ENCODE assay signal across 13 mouse cellular contexts in the genomic region with DNA sequence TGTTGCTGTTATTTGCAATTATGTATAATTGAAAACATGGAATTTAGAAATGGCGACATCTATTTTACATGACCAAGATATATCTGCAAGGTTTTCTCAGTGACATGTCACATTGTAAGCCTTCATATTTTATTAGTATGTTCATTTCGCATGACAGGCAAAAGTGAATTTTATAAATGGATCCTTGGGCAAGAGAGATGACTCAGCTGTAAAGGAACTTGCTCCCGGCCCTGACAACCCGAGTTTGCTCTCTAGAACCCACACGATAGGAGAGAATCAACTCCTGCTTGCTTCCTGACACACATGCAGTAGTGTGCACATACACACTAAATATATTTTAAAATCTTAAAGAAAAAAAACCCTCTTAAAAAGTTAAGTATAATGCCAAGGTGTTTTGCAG. TPM values are rescaled to one million over a fixed set of nuclear protein-coding genes. Genes with fewer than 3 reads are reported as not detected.
A peak's percentile ranks its signal among the peaks of the same experiment; 100 is the strongest.
DNase-seq lines count a peak whose midpoint lies in the region.
"Had no signal": no experiment of that assay in that cellular context is flagged by ENCODE, and none has a peak within 500 bp of the region (broad histone marks: within the 10 kb centered on the region; RNA-seq: fewer than 3 reads in every experiment).

No protein-coding gene starts in this region.

- peak; percentile 35 to 62 for DNase-seq in adrenal gland, adult (ENCODE audit: inconsistent age in 2 of 2, low spot score in 1 of 2)
- no peak for DNase-seq in adrenal gland, postnatal 4 days (ENCODE audit: low spot score in 2 of 2)
- peak; percentile 27 to 38 for DNase-seq in adrenal gland, postnatal 36 days
- no peak for DNase-seq in adrenal gland, postnatal 10 days
- peak; percentile 72 for DNase-seq in NIH3T3 (ENCODE audit: low read depth)
- DNase-seq in yolk sac, embryonic 10.5 days (ENCODE audit: low spot score), result no peak
- DNase-seq: cerebellum, adult 11-12 months; cerebellum, adult 8-10 months; cerebellum, postnatal 10 days; cerebellum, postnatal 36 days; embryo, embryonic 11 days; gastrocnemius, postnatal 25 days; kidney, adult 2 months had no signal

RNA-seq across cellular contexts. Expression of a gene that starts 10.2 kb away (rescaled TPM):
- total RNA-seq in adrenal gland, postnatal 4 days (2021), result 10 to 100 TPM; 11.7 to 12.9 TPM
- 10 to 100 TPM; 13.7 to 15.6 TPM for total RNA-seq in adrenal gland, postnatal 36 days (2021)
- total RNA-seq in adrenal gland, postnatal 10 days (2021), result 10 to 100 TPM; 10.9 to 11.2 TPM

RNA-seq across cellular contexts. Expression of a gene that starts 10.6 kb away (rescaled TPM):
- 100 to 1,000 TPM in 1 of 2 experiments, 10 to 100 TPM in 1; 98.9 to 103 TPM for total RNA-seq in adrenal gland, postnatal 4 days (2021)
- 100 to 1,000 TPM; 178 to 227 TPM for total RNA-seq in adrenal gland, postnatal 36 days (2021)
- total RNA-seq in adrenal gland, postnatal 10 days (2021), result 100 to 1,000 TPM; 230 to 234 TPM

RNA-seq across cellular contexts. Expression of a gene that starts 44.4 kb away (rescaled TPM):
- 10 to 100 TPM; 19.4 to 19.6 TPM for total RNA-seq in adrenal gland, postnatal 4 days (2021)
- total RNA-seq in adrenal gland, postnatal 36 days (2021), result 10 to 100 TPM; 17.9 to 19.4 TPM
- total RNA-seq in adrenal gland, postnatal 10 days (2021), result 10 to 100 TPM; 13.9 to 14.7 TPM

RNA-seq across cellular contexts. Expression of a gene that starts 52.5 kb away (rescaled TPM):
- total RNA-seq in adrenal gland, postnatal 4 days (2021), result 1 to 10 TPM; 3.0 to 5.1 TPM
- total RNA-seq in adrenal gland, postnatal 36 days (2021), result 1 to 10 TPM; 1.9 to 2.4 TPM
- 1 to 10 TPM; 5.7 to 8.4 TPM for total RNA-seq in adrenal gland, postnatal 10 days (2021)

RNA-seq across cellular contexts. Expression of a gene that starts 52.6 kb away (rescaled TPM):
- 10 to 100 TPM; 58.3 to 61.3 TPM for total RNA-seq in adrenal gland, postnatal 4 days (2021)
- total RNA-seq in adrenal gland, postnatal 36 days (2021), result 100 to 1,000 TPM in 1 of 2 experiments, 10 to 100 TPM in 1; 99.3 to 172 TPM
- 10 to 100 TPM; 66.3 to 74.5 TPM for total RNA-seq in adrenal gland, postnatal 10 days (2021)

Comparison
In these comparisons a context has a peak if more than half of its experiments do, and no peak if none do; other contexts are left out.
1. DNase-seq: peak in adrenal gland, adult (2 of 2), adrenal gland, postnatal 36 days (2 of 2) and NIH3T3 (single experiment); none in adrenal gland, postnatal 4 days (0 of 2), adrenal gland, postnatal 10 days (single experiment) and yolk sac, embryonic 10.5 days (single experiment).